Mouse (Mus musculus) liver, embryonic 14.5 days (tissue): Measurements from ENCODE around the gene Cdh23. TPM values are rescaled to one million over a fixed set of nuclear protein-coding genes. Genes with fewer than 3 reads are reported as not detected.
A peak's percentile ranks its signal among the peaks of the same experiment; 100 is the strongest.

Experiments
- ATAC-seq: fragments of 200-750 bp; cut with Nextera tagmentation; 2 replicates; pipeline ENCODE4 v1.8.0; 2017; ENCODE audit warnings: moderate number of reproducible peaks, mild to moderate bottlenecking, moderate library complexity; ENCODE audit not compliant: insufficient read depth
- DNase-seq, 3 experiments: peaks; one replicate each; pipeline ENCODE4 v3.0.0-alpha.2; 2012 to 2013; ENCODE audit warnings: low read depth in 3 of 3, low spot score in 3 of 3
- H3K27ac ChIP-seq: fragments of 300-500 bp; sonication (generic); 2 replicates; pipeline ENCODE4 v1.5.1; 2014; ENCODE audit warnings: moderate library complexity, mild to moderate bottlenecking, control low read depth, inconsistent platforms
- H3K27me3 ChIP-seq: fragments of 300-500 bp; sonication (generic); 2 replicates; pipeline ENCODE4 v1.6.1; 2014; ENCODE audit warnings: mild to moderate bottlenecking, low read length, moderate library complexity; ENCODE audit not compliant: control insufficient read depth, insufficient read depth
- H3K36me3 ChIP-seq: fragments of 300-500 bp; sonication (generic); replicated peaks from 2 replicates; pipeline ENCODE4 v1.6.1; 2014; ENCODE audit warnings: low read depth; ENCODE audit not compliant: control insufficient read depth, insufficient read depth
- H3K4me1 ChIP-seq, 2 experiments: fragments of 200-500 bp in 1 of 2; fragments of 300-500 bp in 1 of 2; sonication (generic) in 1 of 2; replicated peaks; 2 replicates each; pipeline ENCODE4 v1.6.1; 2012 to 2014; ENCODE audit warnings: antibody characterized with exemption in 1 of 2, inconsistent platforms in 1 of 2, low read length in 1 of 2; ENCODE audit not compliant: control insufficient read depth in 2 of 2, insufficient read depth in 2 of 2
- H3K4me2 ChIP-seq: fragments of 300-500 bp; sonication (generic); 2 replicates; pipeline ENCODE4 v1.6.1; 2014; ENCODE audit warnings: low read depth, mild to moderate bottlenecking, control low read depth, moderate library complexity
- H3K4me3 ChIP-seq, 2 experiments: fragments of 200-500 bp in 1 of 2; fragments of 300-500 bp in 1 of 2; sonication (generic) in 1 of 2; 2 replicates each; pipeline ENCODE4 v1.5.1; 2012 to 2014; ENCODE audit warnings: low read depth in 2 of 2, low read length in 2 of 2, mild to moderate bottlenecking in 2 of 2, control low read depth in 1 of 2, inconsistent platforms in 1 of 2, moderate library complexity in 1 of 2; ENCODE audit not compliant: insufficient read depth in 1 of 2
- H3K9ac ChIP-seq: fragments of 300-500 bp; sonication (generic); replicated peaks from 2 replicates; pipeline ENCODE4 v1.6.1; 2014; ENCODE audit warnings: mild to moderate bottlenecking, control low read depth, moderate library complexity
- H3K9me3 ChIP-seq: fragments of 300-500 bp; sonication (generic); 2 replicates; pipeline ENCODE4 v1.6.1; 2016; ENCODE audit warnings: low read length, mixed read lengths; ENCODE audit not compliant: control insufficient read depth
- CTCF ChIP-seq: IDR thresholded peaks from 2 replicates; pipeline ENCODE4 v1.5.1; 2016; ENCODE audit warnings: antibody characterized with exemption, low read depth, control low read depth
- EP300 ChIP-seq: IDR thresholded peaks from 2 replicates; pipeline ENCODE4 v1.6.1; 2016; ENCODE audit warnings: antibody characterized with exemption, low read depth
- WGBS: fragments of 180-500 bp; shearing (Covaris S2); extraction: QIAGEN DNeasy Blood & Tissue Kit; methylation state at CpG from one replicate; pipeline ENCODE4 v1.1.7; 2014; ENCODE audit not compliant: insufficient replicate concordance; 5-methylcytosine and 5-hydroxymethylcytosine counted together
- polyA plus RNA-seq, 2 experiments: library from polyadenylated mRNA; depleted of rRNA in 1 of 2; stranded (reverse) in 1 of 2; unstranded in 1 of 2; fragments of >200 nt; fragmentation: Nextera tagmentation in 1 of 2; extraction: Ambion mirVana in 1 of 2; gene quantifications; 2 replicates each; pipeline versions ENCODE4 v1.2.1 to v1.2.3; 2012 to 2014

Gene Cdh23
- polyA plus RNA-seq, 2 experiments, result 0.02 TPM; not detected in 1

DNA sequence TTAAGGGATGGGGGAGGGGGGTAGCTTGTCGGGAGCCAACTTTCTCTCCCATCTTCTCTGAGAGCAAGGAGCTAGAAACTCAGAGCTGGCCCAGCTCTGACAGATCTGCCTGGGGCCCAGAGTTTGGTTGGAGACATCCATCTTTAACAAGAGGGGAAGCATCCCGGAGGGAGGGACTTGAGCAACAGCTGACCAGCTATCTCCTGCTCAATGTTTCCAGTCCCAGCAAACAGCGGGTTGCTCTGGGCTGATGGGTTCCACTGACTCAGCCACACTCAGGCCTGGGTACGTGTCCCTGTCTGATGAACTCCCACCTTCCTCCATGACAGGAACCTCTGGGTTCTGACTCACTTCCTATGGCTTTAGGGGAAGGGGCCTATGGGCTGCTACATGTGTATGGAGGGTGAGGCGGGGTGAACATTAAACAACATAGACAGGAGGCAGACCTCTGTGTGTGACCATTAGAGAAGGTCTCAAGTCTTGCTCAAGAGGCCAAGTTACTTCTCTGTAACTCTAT lies 305.3 kb downstream of the Cdh23 start:
- Histone ChIP-seq H3K4me3 (no peak overlapping the region), H3K9ac (no peak overlapping the region), H3K4me2 (no peak overlapping the region), H3K27me3 (no peaks in the 10 kb centered on the region), H3K9me3 (no peaks in the 10 kb centered on the region), H3K4me1 (0 out of 4 replicates have a peak, but pooled peaks cover 0 to 5% of the 10 kb centered on the region in 2 experiments), H3K27ac (no peak overlapping the region), H3K36me3 (no peaks in the 10 kb centered on the region)
- ATAC-seq (no peak), DNase-seq (no peak)
- 43% methylated on average over 5 of the region's 5 CpGs for WGBS
- no peak for TF ChIP-seq EP300
- TF ChIP-seq CTCF, result no peak

- Histone ChIP-seq H3K9me3 (no peaks in the 10 kb centered on the region), H3K36me3 (no peaks in the 10 kb centered on the region), H3K27me3 (no peaks in the 10 kb centered on the region), H3K4me1 (0 out of 4 replicates have a peak, but pooled peaks cover 0 to 5% of the 10 kb centered on the region in 2 experiments), H3K9ac (no peak overlapping the region), H3K4me2 (no peak overlapping the region), H3K4me3 (no peak overlapping the region), H3K27ac (no peak overlapping the region)
- WGBS, result 33% methylated on average over 6 of the region's 6 CpGs
- DNase-seq (no peak), ATAC-seq (no peak)
- no peak for TF ChIP-seq EP300
- TF ChIP-seq CTCF, result no peak
Observed at GRCm38 (mm10) chr10:60390177-60390903, 305.9 kb downstream of the Cdh23 start.

GRCm38 (mm10) chr10:60389447-60389865 lies 306.8 kb downstream of the Cdh23 start:
- Histone ChIP-seq H3K4me2 (no peak overlapping the region), H3K4me1 (0 out of 4 replicates have a peak, but pooled peaks cover 0 to 5% of the 10 kb centered on the region in 2 experiments), H3K27me3 (no peaks in the 10 kb centered on the region), H3K9ac (no peak overlapping the region), H3K36me3 (no peaks in the 10 kb centered on the region), H3K27ac (no peak overlapping the region), H3K4me3 (no peak overlapping the region), H3K9me3 (no peaks in the 10 kb centered on the region)
- no peak for ATAC-seq
- TF ChIP-seq EP300 (no peak), CTCF (no peak)
- peak in 2 of 3 experiments; percentile 9 to 10 for DNase-seq
- WGBS, result 4% methylated on average over 9 of the region's 9 CpGs

DNA sequence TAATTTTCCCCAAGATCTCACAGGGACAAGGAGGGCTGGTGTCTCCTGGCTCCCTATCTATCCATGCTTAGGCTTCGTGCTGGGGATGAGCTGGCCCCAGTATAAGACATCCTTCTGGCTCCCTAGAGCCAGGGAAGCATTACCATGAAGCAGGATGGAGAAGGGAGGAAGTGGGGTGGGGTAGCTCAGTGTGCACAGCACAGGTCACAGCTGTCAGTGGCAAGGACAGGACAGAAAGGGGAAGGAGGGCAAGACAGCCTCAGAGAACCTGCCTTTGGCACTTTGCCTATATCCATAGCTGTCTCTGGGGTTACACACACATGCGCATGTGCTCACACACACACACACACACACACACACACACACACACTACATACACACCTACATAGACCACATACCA lies 308.0 kb downstream of the Cdh23 start:
- DNase-seq (no peak), ATAC-seq (no peak)
- 0 out of 4 replicates have a peak, but pooled peaks cover 0 to 5% of the 10 kb centered on the region in 2 experiments for H3K4me1 ChIP-seq
- WGBS, result 54% methylated on average over 2 of the region's 2 CpGs
- H3K27ac ChIP-seq, result no peak overlapping the region
- H3K4me2 ChIP-seq, result no peak overlapping the region
- H3K36me3 ChIP-seq, result no peaks in the 10 kb centered on the region
- no peaks in the 10 kb centered on the region for H3K27me3 ChIP-seq
- H3K4me3 ChIP-seq, result no peak overlapping the region
- H3K9ac ChIP-seq, result no peak overlapping the region
- TF ChIP-seq EP300 (no peak), CTCF (no peak)
- H3K9me3 ChIP-seq, result no peaks in the 10 kb centered on the region

GRCm38 (mm10) chr10:60381142-60381925 lies 315.0 kb downstream of the Cdh23 start:
- Histone ChIP-seq H3K9ac (no peak overlapping the region), H3K4me1 (no peaks in the 10 kb centered on the region), H3K36me3 (no peaks in the 10 kb centered on the region), H3K27ac (no peak overlapping the region), H3K9me3 (no peaks in the 10 kb centered on the region), H3K27me3 (no peaks in the 10 kb centered on the region), H3K4me2 (no peak overlapping the region), H3K4me3 (no peak overlapping the region)
- no peak for ATAC-seq
- no peak for DNase-seq
- TF ChIP-seq CTCF, result no peak
- WGBS, result 63% methylated on average over 10 of the region's 10 CpGs
